Mouse (Mus musculus): ENCODE data around the gene Ubap1l. TPM values are rescaled to one million over a fixed set of nuclear protein-coding genes. Genes with fewer than 3 reads are reported as not detected.
"Not testable (repeated sequence)": the region's sequence is repeated elsewhere in the genome, so short reads cannot be mapped to it uniquely, and the experiment has no call there.

Gene Ubap1l
- total and polyA plus RNA-seq, 3 experiments = 0.13 TPM; not detected in 2

- dilution Hi-C loops (cut with MboI; ENCODE audit: extremely low pct_ligation_motif_present, extremely low pct_unique_long_range_greater_than_20kb, low sequenced_read_pairs) = no loop called here
Measured at GRCm38 (mm10) chr9:65339146-65339545, 21.7 kb upstream of the Ubap1l start.

GRCm38 (mm10) chr9:65340414-65340813 is 20.4 kb upstream of the Ubap1l start:
- dilution Hi-C loops (cut with MboI; ENCODE audit: extremely low pct_ligation_motif_present, extremely low pct_unique_long_range_greater_than_20kb, low sequenced_read_pairs) (no loop called here), in situ Hi-C loops (cut with MboI; ENCODE audit: low pct_ligation_motif_present, low pct_unique_long_range_greater_than_20kb, low sequenced_read_pairs) (no loop called here)
- Histone ChIP-seq H3K4me2 (ENCODE audit: insufficient read depth, low read depth, poor library complexity, severe bottlenecking) (no peak overlapping the region), H3K36me3 (replicated peaks in 1 of 2; ENCODE audit: control insufficient read depth in 1 of 2, insufficient read depth in 1 of 2, low read length in 1 of 2) (peaks cover 0 to 15% of the 10 kb centered on the region in 2 experiments), H3K9me3 (replicated peaks; ENCODE audit: low read length) (peaks cover 12% of the 10 kb centered on the region), H3K27me3 (replicated peaks) (no peaks in the 10 kb centered on the region), H3K79me2 (replicated peaks; ENCODE audit: control insufficient read depth, extremely low read depth, insufficient read depth, poor library complexity, severe bottlenecking) (no peaks in the 10 kb centered on the region), H3K4me3 (replicated peaks in 1 of 3; ENCODE audit: low read depth in 2 of 3, low read length in 2 of 3, poor library complexity in 1 of 3) (no peak overlapping the region), H3K27ac (ENCODE audit: insufficient read depth, low read depth) (no peak overlapping the region), H3K4me1 (ENCODE audit: control insufficient read depth in 1 of 2, insufficient read depth in 2 of 2) (no peaks in the 10 kb centered on the region), H3K9ac (ENCODE audit: insufficient read depth, low read depth) (no peak overlapping the region)
- DNase-seq (ENCODE audit: extremely low read depth) = no peak
- TF ChIP-seq RAD21 (IDR thresholded peaks at IDR 0.05; ENCODE audit: low read depth, low read length) (no peak), MAFK (IDR thresholded peaks at IDR 0.05; ENCODE audit: insufficient replicate concordance, low read length) (peak; percentile 58; the same call in 1 of the 2 replicates), HCFC1 (IDR thresholded peaks at IDR 0.05; ENCODE audit: low read depth, low read length) (no peak), KAT2A (IDR thresholded peaks at IDR 0.05; ENCODE audit: insufficient replicate concordance, low read length) (no peak), MXI1 (IDR thresholded peaks at IDR 0.05; ENCODE audit: low read depth, low read length) (no peak), JUND (conservative IDR thresholded peaks at IDR 0.05; ENCODE audit: low read depth, low read length) (no peak)

More at GRCm38 (mm10) chr9:65339146-65339545, 21.7 kb upstream of the Ubap1l start:
- Histone ChIP-seq H3K9me3 (replicated peaks; ENCODE audit: low read length) (peaks cover 7% of the 10 kb centered on the region), H3K4me3 (replicated peaks in 1 of 3; ENCODE audit: low read depth in 2 of 3, low read length in 2 of 3, poor library complexity in 1 of 3) (no peak overlapping the region), H3K9ac (ENCODE audit: insufficient read depth, low read depth) (no peak overlapping the region), H3K36me3 (replicated peaks in 1 of 2; ENCODE audit: control insufficient read depth in 1 of 2, insufficient read depth in 1 of 2, low read length in 1 of 2) (peaks cover 0 to 18% of the 10 kb centered on the region in 2 experiments), H3K27me3 (replicated peaks) (no peaks in the 10 kb centered on the region), H3K4me2 (ENCODE audit: insufficient read depth, low read depth, poor library complexity, severe bottlenecking) (no peak overlapping the region), H3K79me2 (replicated peaks; ENCODE audit: control insufficient read depth, extremely low read depth, insufficient read depth, poor library complexity, severe bottlenecking) (no peaks in the 10 kb centered on the region), H3K27ac (ENCODE audit: insufficient read depth, low read depth) (no peak overlapping the region), H3K4me1 (ENCODE audit: control insufficient read depth in 1 of 2, insufficient read depth in 2 of 2) (no peaks in the 10 kb centered on the region)
- no peak for DNase-seq (ENCODE audit: extremely low read depth)
- in situ Hi-C loops (cut with MboI; ENCODE audit: low pct_ligation_motif_present, low pct_unique_long_range_greater_than_20kb, low sequenced_read_pairs) = no loop called here
- TF ChIP-seq IRF4 (IDR thresholded peaks at IDR 0.05; ENCODE audit: low read depth, low read length) (no peak), MAFK (IDR thresholded peaks at IDR 0.05; ENCODE audit: insufficient replicate concordance, low read length) (no peak), BHLHE40 (IDR thresholded peaks at IDR 0.05; ENCODE audit: low read depth, low read length) (no peak), CHD2 (IDR thresholded peaks at IDR 0.05; ENCODE audit: low read length) (no peak)

DNA sequence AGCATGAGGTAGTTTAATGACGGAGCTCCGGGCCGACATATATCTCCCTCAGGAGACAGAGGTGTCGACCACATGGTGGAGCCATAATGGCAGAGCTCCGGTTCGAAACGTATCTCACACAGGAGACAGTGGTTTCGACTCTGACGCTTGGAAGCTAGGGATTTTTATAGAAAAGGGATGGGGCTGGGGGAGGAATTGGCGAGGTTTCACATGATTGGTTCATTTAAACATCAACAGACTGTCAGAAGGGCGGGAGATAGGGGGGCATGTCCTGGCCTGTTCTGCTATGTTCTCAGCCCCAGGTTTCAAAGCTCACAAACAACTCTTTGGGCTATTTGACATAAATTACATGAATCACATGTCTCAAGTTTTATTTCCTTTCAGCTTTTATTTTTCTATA is 15.4 kb upstream of the Ubap1l start:
- DNase-seq (ENCODE audit: extremely low read depth); in situ Hi-C loops (cut with MboI; ENCODE audit: low pct_ligation_motif_present, low pct_unique_long_range_greater_than_20kb, low sequenced_read_pairs); H3K36me3 ChIP-seq (replicated peaks in 1 of 2; ENCODE audit: control insufficient read depth in 1 of 2, insufficient read depth in 1 of 2, low read length in 1 of 2); H3K27me3 ChIP-seq (replicated peaks); dilution Hi-C loops (cut with MboI; ENCODE audit: extremely low pct_ligation_motif_present, extremely low pct_unique_long_range_greater_than_20kb, low sequenced_read_pairs); H3K27ac ChIP-seq (ENCODE audit: insufficient read depth, low read depth): not testable (repeated sequence)
- Histone ChIP-seq H3K4me2 (ENCODE audit: insufficient read depth, low read depth, poor library complexity, severe bottlenecking) (peak overlapping the region; percentile 11; the same call in 1 of the 2 replicates), H3K4me3 (replicated peaks in 1 of 3; ENCODE audit: low read depth in 2 of 3, low read length in 2 of 3, poor library complexity in 1 of 3) (peak overlapping the region; percentile 72 to 96 (median 83)), H3K9ac (ENCODE audit: insufficient read depth, low read depth) (peak overlapping the region; percentile 99; the same call in 1 of the 2 replicates), H3K4me1 (ENCODE audit: control insufficient read depth in 1 of 2, insufficient read depth in 2 of 2) (peaks cover 0 to 17% of the 10 kb centered on the region in 2 experiments; a peak in 3 of 4 replicates), H3K9me3 (replicated peaks; ENCODE audit: low read length) (peaks cover 11% of the 10 kb centered on the region), H3K79me2 (replicated peaks; ENCODE audit: control insufficient read depth, extremely low read depth, insufficient read depth, poor library complexity, severe bottlenecking) (peaks cover 29% of the 10 kb centered on the region)

Measured in CH12.LX (cell line).